Comparison of ENCODE assay signal across 8 mouse cellular contexts in genomic region chr11:106669873-106670173, GRCm38 (mm10). TPM values are rescaled to one million over a fixed set of nuclear protein-coding genes. Genes with fewer than 3 reads are reported as not detected.
DNase-seq lines count a peak whose midpoint lies in the region; ATAC-seq and TF ChIP-seq lines count a peak whose summit lies in the region.

No protein-coding gene starts in this region.

- no peaks in the 10 kb centered on the region for H3K36me3 ChIP-seq in forebrain, embryonic 12.5 days (replicated peaks)
- H3K36me3 ChIP-seq in forebrain, embryonic 13.5 days (ENCODE audit: poor library complexity, severe bottlenecking): no peaks in the 10 kb centered on the region
- peaks cover 2% of the 10 kb centered on the region; the same call in 1 of the 2 replicates for H3K36me3 ChIP-seq in ES-E14 (ENCODE audit: control insufficient read depth, insufficient read depth, low read length, poor library complexity, severe bottlenecking)
- H3K36me3 ChIP-seq in heart, embryonic 15.5 days: no peaks in the 10 kb centered on the region

- no peaks in the 10 kb centered on the region for H3K9me3 ChIP-seq in forebrain, embryonic 12.5 days
- H3K9me3 ChIP-seq in forebrain, embryonic 13.5 days (replicated peaks): no peaks in the 10 kb centered on the region
- H3K9me3 ChIP-seq in ES-E14 (ENCODE audit: control insufficient read depth, insufficient read depth, low read depth, low read length): no peaks in the 10 kb centered on the region
- no peaks in the 10 kb centered on the region for H3K9me3 ChIP-seq in heart, embryonic 15.5 days (replicated peaks)

- no peak for ATAC-seq in forebrain, embryonic 12.5 days (ENCODE audit: low FRiP score)
- ATAC-seq in forebrain, embryonic 13.5 days: no peak
- ATAC-seq in heart, embryonic 15.5 days (replicated peaks; ENCODE audit: insufficient number of reproducible peaks, insufficient read depth, low FRiP score, low read depth): no peak
- ATAC-seq in neutrophil, adult 5-6 weeks (ENCODE audit: extremely low read depth, insufficient number of reproducible peaks, low FRiP score, poor library complexity, severe bottlenecking): peak; percentile 67

- 16% methylated on average over 9 of the region's 9 CpGs for WGBS in forebrain, embryonic 12.5 days
- 24% methylated on average over 6 of the region's 9 CpGs for WGBS in forebrain, embryonic 13.5 days
- 20% methylated on average over 8 of the region's 9 CpGs for WGBS in heart, embryonic 15.5 days

- no peak overlapping the region for H3K9ac ChIP-seq in forebrain, embryonic 12.5 days
- no peak overlapping the region for H3K9ac ChIP-seq in forebrain, embryonic 13.5 days
- no peak overlapping the region for H3K9ac ChIP-seq in ES-E14 (ENCODE audit: insufficient read depth, low read depth, low read length, poor library complexity, severe bottlenecking)
- no peak overlapping the region for H3K9ac ChIP-seq in heart, embryonic 15.5 days

- in situ Hi-C loops in ES-E14 (cut with MboI; ENCODE audit: low sequenced_read_pairs in 2 of 2, unreplicated experiment in 2 of 2): no loop called here

- H3K27me3 ChIP-seq in forebrain, embryonic 12.5 days: no peaks in the 10 kb centered on the region
- no peaks in the 10 kb centered on the region for H3K27me3 ChIP-seq in forebrain, embryonic 13.5 days
- H3K27me3 ChIP-seq in heart, embryonic 15.5 days: no peaks in the 10 kb centered on the region

- no peak for DNase-seq in ES-E14 (ENCODE audit: low read depth, low spot score)
- no peak for DNase-seq in layer of hippocampus, postnatal 14 days (ENCODE audit: low spot score in 2 of 2)
- no peak for DNase-seq in ovary, adult 18-20 months (ENCODE audit: low spot score)
- no peak for DNase-seq in cerebellum, adult 9-11 months

- peak overlapping the region; percentile 15; the same call in 1 of the 2 replicates for H3K27ac ChIP-seq in forebrain, embryonic 12.5 days
- H3K27ac ChIP-seq in forebrain, embryonic 13.5 days: no peak overlapping the region
- H3K27ac ChIP-seq in ES-E14 (ENCODE audit: insufficient read depth, low read depth, low read length, poor library complexity, severe bottlenecking): peak overlapping the region; percentile 17; the same call in 1 of the 2 replicates
- peak overlapping the region; percentile 31; the same call in 1 of the 2 replicates for H3K27ac ChIP-seq in heart, embryonic 15.5 days

- H3K4me1 ChIP-seq in forebrain, embryonic 12.5 days: peaks cover 25% of the 10 kb centered on the region
- peaks cover 36% of the 10 kb centered on the region for H3K4me1 ChIP-seq in forebrain, embryonic 13.5 days
- peaks cover 33 to 56% of the 10 kb centered on the region in 2 experiments for H3K4me1 ChIP-seq in ES-E14 (ENCODE audit: control insufficient read depth in 2 of 2, insufficient read depth in 2 of 2, low read length in 2 of 2, poor library complexity in 1 of 2)
- H3K4me1 ChIP-seq in heart, embryonic 15.5 days (replicated peaks): peaks cover 53% of the 10 kb centered on the region

- H3K4me2 ChIP-seq in forebrain, embryonic 12.5 days: no peak overlapping the region
- H3K4me2 ChIP-seq in forebrain, embryonic 13.5 days: no peak overlapping the region
- H3K4me2 ChIP-seq in heart, embryonic 15.5 days: no peak overlapping the region

- H3K4me3 ChIP-seq in forebrain, embryonic 12.5 days (replicated peaks): no peak overlapping the region
- no peak overlapping the region for H3K4me3 ChIP-seq in forebrain, embryonic 13.5 days
- H3K4me3 ChIP-seq in ES-E14 (ENCODE audit: insufficient read depth in 1 of 2, low read depth in 1 of 2, low read length in 2 of 2, poor library complexity in 1 of 2, severe bottlenecking in 1 of 2): no peak overlapping the region
- no peak overlapping the region for H3K4me3 ChIP-seq in heart, embryonic 15.5 days

TF ChIP-seq in ES-E14, 5 proteins besides CTCF, POLR2A, EP300 and RAD21:
- TF ChIP-seq HCFC1 (IDR thresholded peaks at IDR 0.05; ENCODE audit: borderline replicate concordance, insufficient read depth, low read length): no peak
- no peak for TF ChIP-seq ZNF384 (IDR thresholded peaks at IDR 0.05; ENCODE audit: low read depth, low read length)
- TF ChIP-seq ZC3H11A (IDR thresholded peaks at IDR 0.05; ENCODE audit: borderline replicate concordance, low read depth, low read length): no peak
- TF ChIP-seq MAFK (IDR thresholded peaks at IDR 0.05; ENCODE audit: insufficient read depth, low read depth, low read length): no peak
- TF ChIP-seq CHD2 (IDR thresholded peaks at IDR 0.05; ENCODE audit: low read depth, low read length): no peak
TF ChIP-seq in ES-E14: peak in this region for 0.

RNA-seq across cellular contexts. Expression of gene Tex2, which starts 56.6 kb away (rescaled TPM):
- 10.5 and 10.7 TPM in 2 replicates for polyA plus RNA-seq in forebrain, embryonic 12.5 days (2016; fragmentation: Nextera tagmentation; extraction: Ambion mirVana)
- 9.6 and 10.7 TPM in 2 replicates for polyA plus RNA-seq in forebrain, embryonic 13.5 days (2015; fragmentation: Nextera tagmentation; extraction: Ambion mirVana)
- 33.6 and 34.4 TPM in 2 replicates for total RNA-seq in ES-E14 (2012; rRNA removed)
- 12.0 and 12.7 TPM in 2 replicates for polyA plus RNA-seq in heart, embryonic 15.5 days (2015; fragmentation: Nextera tagmentation; extraction: Ambion mirVana)
- 13.5 and 15.9 TPM in 2 replicates for total RNA-seq in neutrophil, adult 5-6 weeks (2017)
- 100 to 1,000 TPM; 105 to 120 TPM for total RNA-seq in layer of hippocampus, postnatal 14 days (2021)
